Mouse (Mus musculus): Measurements from ENCODE around the gene Tnfsf13b.

The Tnfsf13b gene

DNA sequence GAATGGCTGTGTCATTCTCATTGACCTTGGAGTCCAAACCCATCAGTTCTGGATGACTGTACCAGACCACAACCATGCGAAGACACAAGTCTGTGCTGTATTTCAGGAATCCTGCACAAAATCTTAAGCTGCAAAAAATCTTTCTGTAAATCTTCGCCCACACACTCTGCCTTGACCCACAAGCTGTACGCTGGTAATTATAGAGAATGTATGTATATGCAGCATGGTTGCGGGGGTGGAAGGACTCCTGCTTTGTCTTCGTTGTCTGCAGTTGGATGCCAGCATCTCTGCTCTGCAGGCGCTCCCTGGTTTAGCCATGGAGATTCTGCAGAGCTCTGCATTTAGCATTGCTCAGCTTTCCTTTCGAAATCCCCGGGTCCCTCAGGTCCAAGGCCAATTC is 42.9 kb downstream of the Tnfsf13b start:
- DNase-seq: peak; percentile 64

DNA sequence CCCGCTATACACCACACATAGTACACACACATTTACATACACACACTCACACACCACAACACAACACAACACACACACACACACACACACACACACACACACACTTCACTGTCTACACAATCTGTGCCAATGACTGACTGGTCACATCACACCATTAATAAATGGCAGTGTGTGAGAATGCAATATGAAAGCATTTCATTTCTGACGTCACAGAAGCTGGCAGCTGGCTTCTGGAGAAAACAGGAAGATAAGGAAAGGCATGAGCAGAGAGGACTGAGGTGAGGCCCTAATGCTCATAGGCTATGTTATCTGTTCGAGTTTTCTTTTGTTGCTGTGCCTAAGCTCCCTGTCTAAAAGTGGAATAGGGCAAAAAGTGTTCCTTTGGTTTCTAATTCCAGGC is 45.3 kb downstream of the Tnfsf13b start:
- DNase-seq: no peak

DNA sequence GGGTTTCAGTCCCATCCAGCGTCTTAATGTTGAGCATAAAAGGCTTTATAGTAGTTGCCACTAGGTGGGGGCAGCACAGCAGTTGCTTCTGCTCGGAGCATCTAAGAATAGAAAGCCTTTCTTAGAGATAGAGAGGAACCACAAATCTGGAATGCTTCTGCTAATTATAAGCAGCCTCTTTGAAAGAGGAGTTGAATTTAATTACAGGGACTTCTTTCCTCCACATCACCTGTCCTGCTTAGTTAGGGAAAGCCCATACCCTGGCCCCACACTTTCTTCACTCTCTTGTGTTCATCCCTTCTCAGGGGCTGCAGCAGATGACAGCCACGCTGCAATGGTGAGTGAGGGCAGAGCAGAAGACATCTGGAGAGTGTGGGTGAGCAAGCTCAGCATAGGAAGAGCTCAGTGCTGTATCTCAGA is 47.3 kb downstream of the Tnfsf13b start:
- DNase-seq: peak; percentile 58

DNA sequence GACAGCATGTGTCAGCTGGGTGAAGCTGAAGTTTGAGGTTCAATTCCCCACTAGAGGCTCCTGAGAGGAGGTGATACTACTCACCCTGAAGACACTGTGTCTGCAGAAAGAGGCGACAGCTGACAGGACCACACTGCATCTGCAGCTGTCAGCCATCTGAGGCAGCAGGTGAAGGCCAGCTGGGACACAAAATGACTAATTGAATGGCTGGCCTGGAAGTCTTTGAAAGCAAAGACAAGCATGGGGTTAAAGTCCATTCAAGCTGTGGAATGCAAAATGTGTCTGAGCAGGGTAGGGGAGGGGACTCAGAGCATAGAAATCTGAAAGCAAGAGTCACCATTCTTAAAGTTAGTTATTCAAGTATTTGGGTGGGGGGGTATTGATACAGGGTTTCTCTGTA is 54.7 kb downstream of the Tnfsf13b start:
- DNase-seq: no peak

DNA sequence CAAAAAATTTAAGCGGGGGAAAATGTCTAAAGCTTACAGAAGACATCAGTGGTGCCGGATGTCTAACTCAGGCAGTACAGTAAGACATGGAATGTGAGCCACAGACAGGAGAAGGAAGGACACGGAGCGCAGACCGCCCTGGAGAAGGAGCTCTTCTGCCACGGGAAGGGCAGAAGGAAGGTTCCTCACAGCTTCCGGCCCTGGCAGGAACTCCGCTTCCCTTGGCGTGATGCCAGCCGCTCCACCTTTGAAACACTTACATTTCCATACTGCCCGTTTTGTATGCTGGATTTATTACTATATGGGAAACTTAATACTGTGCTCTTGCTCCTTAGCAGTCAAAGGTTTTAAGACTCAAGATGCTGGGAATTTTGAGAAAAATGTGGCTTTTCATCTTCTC is 60.6 kb downstream of the Tnfsf13b start:
- no peak for DNase-seq

DNA sequence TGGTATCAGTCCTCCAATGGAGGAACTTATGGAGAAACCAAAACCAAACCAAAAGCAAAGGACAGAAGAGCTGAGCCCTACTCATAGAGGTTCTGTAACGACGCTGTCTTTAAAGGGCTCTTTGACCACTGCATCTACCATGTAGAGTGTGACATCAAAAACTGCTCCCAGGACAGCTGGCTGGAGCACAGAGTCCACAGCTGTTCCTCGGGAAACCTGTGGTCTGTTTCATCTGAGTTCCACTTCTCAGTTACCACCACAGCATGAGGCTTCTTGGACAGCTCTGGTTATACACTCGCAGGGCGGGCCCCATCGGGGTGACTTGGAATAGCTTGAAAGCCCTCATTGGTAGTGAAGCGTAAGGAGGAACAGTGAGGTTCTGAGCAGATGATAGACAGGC is 61.5 kb downstream of the Tnfsf13b start:
- no peak for DNase-seq

DNA sequence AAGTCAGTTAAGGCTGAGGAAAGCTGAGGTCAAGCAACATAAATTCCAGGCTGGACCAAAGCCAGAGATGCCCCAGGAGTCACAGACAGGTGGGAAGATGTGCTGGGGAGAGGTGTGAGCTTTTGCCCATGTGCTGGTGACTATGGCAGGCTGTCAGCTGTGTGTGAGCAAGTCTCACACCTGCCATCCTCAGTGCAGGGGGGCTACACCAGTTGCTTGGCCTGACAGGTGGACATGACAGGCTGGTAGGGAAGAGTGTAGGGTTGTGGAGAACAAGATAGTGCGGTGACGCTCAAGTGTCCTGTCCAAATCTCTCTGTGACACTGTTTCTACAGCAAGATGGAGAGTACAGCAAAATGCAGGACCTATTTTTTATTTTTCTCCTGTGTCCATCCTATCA is 66.1 kb downstream of the Tnfsf13b start:
- DNase-seq: no peak

Measured in right cerebral cortex, postnatal 25 days (tissue).